Mouse (Mus musculus): ENCODE results near the gene Ttc34.

DNA sequence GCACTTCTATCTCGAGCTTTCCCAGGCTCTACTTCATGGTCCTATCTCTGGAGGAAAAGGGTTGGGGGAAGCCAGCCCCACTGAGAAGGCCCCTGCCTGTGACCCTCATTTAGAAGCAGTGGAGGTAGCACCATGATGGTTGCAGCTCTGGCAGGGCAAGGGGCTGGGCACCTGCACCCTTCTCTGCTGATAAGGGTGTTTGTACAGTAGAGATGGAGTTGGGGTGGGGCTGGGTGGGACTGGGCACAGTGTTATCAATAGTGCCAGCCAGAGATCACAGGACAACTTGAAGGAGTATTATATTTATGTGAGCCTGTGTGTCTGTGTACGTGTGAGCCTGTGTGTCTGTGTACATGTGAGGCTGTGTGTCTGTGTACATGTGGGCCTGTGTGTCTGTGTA lies 74.4 kb downstream of the Ttc34 start:
- TF ChIP-seq CTCF (conservative IDR thresholded peaks at IDR 0.05; ENCODE audit: low read length) (no peak), NANOG (IDR thresholded peaks at IDR 0.05; ENCODE audit: borderline replicate concordance, low read length) (no peak)
